Mouse (Mus musculus): ENCODE measurements around the gene Pip5k1c. TPM values are rescaled to one million over a fixed set of nuclear protein-coding genes. Genes with fewer than 3 reads are reported as not detected.

Pip5k1c gene
- polyA plus RNA-seq, 1 experiment from 2014 or later, result 41.1 TPM

DNA sequence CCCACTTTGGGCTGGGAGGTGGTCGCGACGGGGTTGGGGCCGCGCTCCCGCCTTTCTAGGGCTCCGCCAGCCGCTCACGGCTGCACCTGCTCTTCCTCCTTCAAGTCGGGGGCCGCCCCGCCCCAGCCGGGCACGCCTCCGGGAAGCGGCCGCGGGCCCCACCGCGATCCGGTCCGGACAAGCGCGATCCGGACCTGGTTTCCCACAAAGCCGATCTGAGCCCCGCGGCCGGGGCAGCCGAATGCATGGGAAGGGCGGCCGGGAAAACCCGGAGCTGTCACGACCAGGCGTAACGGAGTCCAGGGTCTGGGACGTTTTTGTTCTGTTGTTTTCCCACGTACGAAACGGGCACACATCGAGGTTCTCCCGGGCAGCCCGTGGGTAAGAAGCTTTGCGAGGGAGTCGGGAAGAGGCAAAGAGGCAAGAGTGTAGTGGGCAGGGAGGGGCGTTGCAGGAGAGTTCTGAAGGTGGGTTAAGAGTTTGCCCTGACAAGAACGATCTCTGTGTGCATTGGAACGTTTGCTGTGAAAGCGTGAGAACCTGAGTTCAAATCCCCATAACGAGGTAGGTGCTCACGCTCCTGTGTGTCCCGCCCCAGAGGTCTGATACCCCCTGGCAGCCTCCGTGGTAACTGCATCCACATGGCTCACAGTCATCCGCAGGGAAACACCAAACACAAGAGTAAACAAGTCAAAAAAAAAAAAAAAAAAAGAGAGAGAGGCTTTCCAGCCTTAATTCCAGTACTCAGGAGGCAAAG lies 6.9 kb upstream of the Pip5k1c start:
- H3K36me3 ChIP-seq, result no peaks in the 10 kb centered on the region

GRCm38 (mm10) chr10:81286586-81286985 lies 6.2 kb upstream of the Pip5k1c start:
- H3K9me3 ChIP-seq (replicated peaks), result no peaks in the 10 kb centered on the region
- no peak overlapping the region for H3K9ac ChIP-seq
- peaks cover 79% of the 10 kb centered on the region for H3K27me3 ChIP-seq (replicated peaks)
- no peak for ATAC-seq (ENCODE audit: insufficient number of reproducible peaks, low FRiP score)
- WGBS, result 39% methylated on average over 6 of the region's 6 CpGs
- no peak overlapping the region for H3K27ac ChIP-seq (ENCODE audit: poor library complexity, severe bottlenecking)
- H3K36me3 ChIP-seq, result no peaks in the 10 kb centered on the region
- no peak overlapping the region for H3K4me2 ChIP-seq
- peaks cover 18% of the 10 kb centered on the region for H3K4me1 ChIP-seq (replicated peaks)
- H3K4me3 ChIP-seq, result no peak overlapping the region

More for the DNA sequence above, 6.9 kb upstream of the Pip5k1c start:
- 2% methylated on average over 47 of the region's 54 CpGs for WGBS
- peak; percentile 75 for ATAC-seq (ENCODE audit: insufficient number of reproducible peaks, low FRiP score)
- Histone ChIP-seq H3K27me3 (replicated peaks) (peaks cover 80% of the 10 kb centered on the region), H3K9ac (peak overlapping the region; percentile 18), H3K4me3 (peak overlapping the region; percentile 42), H3K4me2 (peak overlapping the region; percentile 71), H3K27ac (ENCODE audit: poor library complexity, severe bottlenecking) (no peak overlapping the region), H3K4me1 (replicated peaks) (peaks cover 13% of the 10 kb centered on the region), H3K9me3 (replicated peaks) (no peaks in the 10 kb centered on the region)

DNA sequence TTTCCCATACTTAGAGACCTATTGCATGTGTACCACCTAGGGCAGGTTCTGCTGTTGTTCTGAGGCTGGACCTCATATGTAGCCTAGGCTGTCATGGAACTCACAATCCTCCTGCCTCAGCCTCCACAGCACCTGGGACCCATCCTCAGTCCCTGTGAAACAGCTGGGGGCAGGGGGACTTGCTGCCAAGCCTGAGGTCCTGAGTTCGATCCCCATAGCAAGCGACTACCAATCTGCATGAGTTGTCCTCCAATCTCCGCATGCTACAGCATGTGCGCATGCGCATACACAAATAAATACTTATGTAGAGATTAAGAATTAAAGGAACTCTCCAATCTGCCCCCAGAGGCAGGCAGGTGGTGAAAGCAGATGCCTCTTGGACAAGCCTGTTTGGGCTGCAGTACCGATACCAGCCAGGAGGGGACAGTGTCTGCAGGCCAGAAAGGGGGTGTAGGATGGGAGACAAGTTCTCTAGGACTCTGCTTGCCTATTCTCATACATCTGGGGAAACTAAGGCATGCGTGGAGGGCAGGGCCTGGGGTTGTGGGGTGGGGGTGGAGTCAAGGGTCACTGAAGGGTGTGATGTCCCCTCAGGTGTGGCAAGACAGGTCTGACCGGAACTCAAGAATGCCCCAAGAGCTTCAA lies 5.1 kb upstream of the Pip5k1c start:
- no peak overlapping the region for H3K9ac ChIP-seq
- no peaks in the 10 kb centered on the region for H3K36me3 ChIP-seq
- no peak overlapping the region for H3K4me3 ChIP-seq
- no peak for ATAC-seq (ENCODE audit: insufficient number of reproducible peaks, low FRiP score)
- H3K27ac ChIP-seq (ENCODE audit: poor library complexity, severe bottlenecking), result no peak overlapping the region
- H3K4me1 ChIP-seq (replicated peaks), result peaks cover 18% of the 10 kb centered on the region
- H3K4me2 ChIP-seq, result no peak overlapping the region
- 49% methylated on average over 8 of the region's 8 CpGs for WGBS
- no peaks in the 10 kb centered on the region for H3K9me3 ChIP-seq (replicated peaks)
- peaks cover 72% of the 10 kb centered on the region for H3K27me3 ChIP-seq (replicated peaks)

GRCm38 (mm10) chr10:81288601-81289000 lies 4.2 kb upstream of the Pip5k1c start:
- Histone ChIP-seq H3K9me3 (replicated peaks) (no peaks in the 10 kb centered on the region), H3K4me3 (no peak overlapping the region), H3K27ac (ENCODE audit: poor library complexity, severe bottlenecking) (no peak overlapping the region), H3K27me3 (replicated peaks) (peaks cover 63% of the 10 kb centered on the region), H3K36me3 (no peaks in the 10 kb centered on the region), H3K4me1 (replicated peaks) (peaks cover 21% of the 10 kb centered on the region), H3K9ac (no peak overlapping the region), H3K4me2 (no peak overlapping the region)
- WGBS, result 26% methylated on average over 6 of the region's 6 CpGs
- no peak for ATAC-seq (ENCODE audit: insufficient number of reproducible peaks, low FRiP score)

DNA sequence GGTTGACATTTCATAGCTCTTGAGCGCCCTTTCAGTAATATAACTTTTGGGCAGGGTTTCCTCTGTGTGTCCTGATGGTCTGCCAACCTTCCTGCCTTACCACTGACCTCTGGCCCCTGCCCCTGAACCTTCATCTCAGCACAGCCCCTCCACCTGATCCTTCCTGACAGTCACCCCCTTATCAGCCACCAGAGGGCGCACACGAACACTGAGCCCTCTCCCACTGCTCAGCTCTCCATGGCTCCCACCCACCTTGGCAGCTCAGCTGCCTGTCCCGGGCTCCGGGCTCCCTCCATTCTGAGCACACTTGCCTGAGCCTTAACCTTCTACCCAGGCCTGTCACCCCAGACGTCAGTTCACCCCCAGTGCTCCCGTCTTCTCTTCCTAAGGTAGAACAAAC lies 3.5 kb upstream of the Pip5k1c start:
- no peaks in the 10 kb centered on the region for H3K9me3 ChIP-seq (replicated peaks)
- no peak overlapping the region for H3K4me3 ChIP-seq
- H3K27me3 ChIP-seq (replicated peaks), result peaks cover 56% of the 10 kb centered on the region
- peaks cover 27% of the 10 kb centered on the region for H3K4me1 ChIP-seq (replicated peaks)
- 1% methylated on average over 7 of the region's 7 CpGs for WGBS
- H3K9ac ChIP-seq, result no peak overlapping the region
- no peak overlapping the region for H3K4me2 ChIP-seq
- no peak overlapping the region for H3K27ac ChIP-seq (ENCODE audit: poor library complexity, severe bottlenecking)
- no peak for ATAC-seq (ENCODE audit: insufficient number of reproducible peaks, low FRiP score)
- no peaks in the 10 kb centered on the region for H3K36me3 ChIP-seq

DNA sequence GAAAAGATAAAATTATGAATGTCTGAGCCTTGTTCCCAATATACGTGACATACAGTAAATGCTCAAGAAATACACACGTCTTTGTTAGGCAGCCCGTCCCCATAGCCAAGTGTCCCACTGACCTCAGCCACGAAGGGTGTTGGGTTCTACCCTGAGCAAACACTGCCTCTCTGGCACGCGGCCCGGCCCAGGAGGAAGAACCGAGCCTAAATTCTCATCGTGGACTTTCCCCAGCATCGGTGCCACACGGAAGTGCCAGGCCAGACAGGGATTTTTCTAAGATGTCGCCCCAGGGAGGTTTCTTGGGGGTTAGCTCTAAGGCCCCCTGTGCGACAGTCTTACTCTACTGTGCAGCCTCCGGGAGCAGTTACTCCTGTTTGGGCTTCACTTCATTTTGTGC lies 3.0 kb upstream of the Pip5k1c start:
- H3K9ac ChIP-seq, result no peak overlapping the region
- H3K27me3 ChIP-seq (replicated peaks), result peaks cover 51% of the 10 kb centered on the region
- H3K36me3 ChIP-seq, result no peaks in the 10 kb centered on the region
- ATAC-seq (ENCODE audit: insufficient number of reproducible peaks, low FRiP score), result no peak
- WGBS, result 66% methylated on average over 14 of the region's 14 CpGs
- no peaks in the 10 kb centered on the region for H3K9me3 ChIP-seq (replicated peaks)
- no peak overlapping the region for H3K4me3 ChIP-seq
- H3K4me2 ChIP-seq, result no peak overlapping the region
- H3K27ac ChIP-seq (ENCODE audit: poor library complexity, severe bottlenecking), result no peak overlapping the region
- H3K4me1 ChIP-seq (replicated peaks), result peaks cover 31% of the 10 kb centered on the region

GRCm38 (mm10) chr10:81290698-81291460 lies 1.9 kb upstream of the Pip5k1c start:
- H3K36me3 ChIP-seq, result no peaks in the 10 kb centered on the region
- no peak overlapping the region for H3K4me2 ChIP-seq
- peaks cover 44% of the 10 kb centered on the region for H3K27me3 ChIP-seq (replicated peaks)
- H3K9ac ChIP-seq, result no peak overlapping the region
- ATAC-seq (ENCODE audit: insufficient number of reproducible peaks, low FRiP score), result no peak
- WGBS, result 18% methylated on average over 24 of the region's 24 CpGs
- no peak overlapping the region for H3K4me3 ChIP-seq
- H3K4me1 ChIP-seq (replicated peaks), result peaks cover 36% of the 10 kb centered on the region
- no peaks in the 10 kb centered on the region for H3K9me3 ChIP-seq (replicated peaks)
- H3K27ac ChIP-seq (ENCODE audit: poor library complexity, severe bottlenecking), result no peak overlapping the region

GRCm38 (mm10) chr10:81291511-81292104 lies 1.2 kb upstream of the Pip5k1c start, which contains the start of gene Tjp3:
Gene Tjp3, minus strand, starts transcription at chr10:81291581.
- WGBS, result 72% methylated on average over 9 of the region's 9 CpGs
- Histone ChIP-seq H3K4me3 (no peak within 1 kb of the TSS), H3K9ac (no peak within 1 kb of the TSS)

GRCm38 (mm10) chr10:81293334-81294030 lies 719 bp downstream of the Pip5k1c start:
- Histone ChIP-seq H3K27me3 (replicated peaks) (peaks cover 28% of the 10 kb centered on the region), H3K36me3 (no peaks in the 10 kb centered on the region), H3K4me1 (replicated peaks) (peaks cover 52% of the 10 kb centered on the region), H3K9ac (peak overlapping the region; percentile 89), H3K27ac (ENCODE audit: poor library complexity, severe bottlenecking) (peak overlapping the region; percentile 68; the same call in 1 of the 2 replicates), H3K4me2 (peak overlapping the region; percentile 87), H3K4me3 (peak overlapping the region; percentile 74), H3K9me3 (replicated peaks) (no peaks in the 10 kb centered on the region)
- WGBS, result 3% methylated on average over 25 of the region's 25 CpGs
- no peak for ATAC-seq (ENCODE audit: insufficient number of reproducible peaks, low FRiP score)

More at GRCm38 (mm10) chr10:81291511-81292104, 1.2 kb upstream of the Pip5k1c start, which contains the start of gene Tjp3:
- H3K9me3 ChIP-seq (replicated peaks), result no peaks in the 10 kb centered on the region
- H3K4me2 ChIP-seq, result peak within 1 kb of the TSS; percentile 87; the same call in 1 of the 2 replicates
- H3K27me3 ChIP-seq (replicated peaks), result peaks cover 44% of the 10 kb centered on the region
- H3K36me3 ChIP-seq, result no peaks in the 10 kb centered on the region
- peaks cover 38% of the 10 kb centered on the region for H3K4me1 ChIP-seq (replicated peaks)
- H3K27ac ChIP-seq (ENCODE audit: poor library complexity, severe bottlenecking), result no peak within 1 kb of the TSS
- no peak for ATAC-seq (ENCODE audit: insufficient number of reproducible peaks, low FRiP score)

- H3K27me3 ChIP-seq (replicated peaks), result peaks cover 21% of the 10 kb centered on the region
- H3K9ac ChIP-seq, result peak overlapping the region; percentile 89
- no peaks in the 10 kb centered on the region for H3K9me3 ChIP-seq (replicated peaks)
- H3K27ac ChIP-seq (ENCODE audit: poor library complexity, severe bottlenecking), result no peak overlapping the region
- peak overlapping the region; percentile 74 for H3K4me3 ChIP-seq
- ATAC-seq (ENCODE audit: insufficient number of reproducible peaks, low FRiP score), result no peak
- H3K4me1 ChIP-seq (replicated peaks), result peaks cover 61% of the 10 kb centered on the region
- WGBS, result 48% methylated on average over 8 of the region's 8 CpGs
- H3K4me2 ChIP-seq, result peak overlapping the region; percentile 87
- no peaks in the 10 kb centered on the region for H3K36me3 ChIP-seq
Observed at GRCm38 (mm10) chr10:81294442-81294841, 1.7 kb downstream of the Pip5k1c start.

Data from heart, embryonic 12.5 days (tissue).